Mouse (Mus musculus) stomach, postnatal 0 days (tissue): ENCODE results near the gene Pmm2.

Experiments used
- CTCF ChIP-seq: IDR thresholded peaks from 2 replicates; pipeline ENCODE4 v1.5.1; 2016; ENCODE audit warnings: antibody characterized with exemption, low read depth, mild to moderate bottlenecking, moderate library complexity
- EP300 ChIP-seq: optimal IDR thresholded peaks from 2 replicates; pipeline ENCODE3; 2016; ENCODE audit warnings: antibody characterized with exemption

- TF ChIP-seq EP300 (no peak), CTCF (peak; percentile 86)
Measured at GRCm38 (mm10) chr16:8643855-8644254, 6.4 kb downstream of the Pmm2 start.
